Mouse (Mus musculus): ENCODE measurements at regions not wholly inside any gene's neighbourhood (a gene's known extent, or its start where the extent isn't known, plus 50 kb on each side); places are given as distances from the start of the nearest gene placed in this dataset.

DNA sequence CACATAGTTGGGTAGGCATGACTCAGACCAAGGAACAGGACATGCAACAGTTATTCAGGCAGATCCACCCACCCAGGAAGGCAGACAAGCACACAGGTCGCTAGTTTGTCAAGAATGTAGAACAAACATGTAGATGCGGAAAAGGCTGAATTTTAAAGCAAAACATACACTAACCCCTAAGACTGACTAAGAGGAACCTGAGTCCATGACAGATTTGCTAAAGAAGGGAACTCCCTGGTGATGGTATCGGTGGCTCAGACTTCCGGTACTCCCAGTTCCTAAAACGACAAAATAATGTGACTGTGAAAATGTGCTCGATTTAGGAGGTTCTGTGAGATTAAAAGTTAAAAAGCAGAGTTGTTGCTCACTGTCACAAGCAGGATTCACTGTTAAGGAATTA is 340.0 kb upstream of the Cited2 start:
- no peak for TF ChIP-seq POLR2A (IDR thresholded peaks at IDR 0.05; ENCODE audit: insufficient read depth, low read depth, low read length)
- TF ChIP-seq EP300 (IDR thresholded peaks at IDR 0.05; ENCODE audit: insufficient read depth, low read depth, low read length): no peak

Measured in heart, adult 2 months (tissue).